Mouse (Mus musculus): ENCODE measurements around the gene Grid2. TPM values are rescaled to one million over a fixed set of nuclear protein-coding genes. Genes with fewer than 3 reads are reported as not detected.

The Grid2 gene
- polyA plus RNA-seq, 1 experiment from 2014 or later, result 6.3 TPM

DNA sequence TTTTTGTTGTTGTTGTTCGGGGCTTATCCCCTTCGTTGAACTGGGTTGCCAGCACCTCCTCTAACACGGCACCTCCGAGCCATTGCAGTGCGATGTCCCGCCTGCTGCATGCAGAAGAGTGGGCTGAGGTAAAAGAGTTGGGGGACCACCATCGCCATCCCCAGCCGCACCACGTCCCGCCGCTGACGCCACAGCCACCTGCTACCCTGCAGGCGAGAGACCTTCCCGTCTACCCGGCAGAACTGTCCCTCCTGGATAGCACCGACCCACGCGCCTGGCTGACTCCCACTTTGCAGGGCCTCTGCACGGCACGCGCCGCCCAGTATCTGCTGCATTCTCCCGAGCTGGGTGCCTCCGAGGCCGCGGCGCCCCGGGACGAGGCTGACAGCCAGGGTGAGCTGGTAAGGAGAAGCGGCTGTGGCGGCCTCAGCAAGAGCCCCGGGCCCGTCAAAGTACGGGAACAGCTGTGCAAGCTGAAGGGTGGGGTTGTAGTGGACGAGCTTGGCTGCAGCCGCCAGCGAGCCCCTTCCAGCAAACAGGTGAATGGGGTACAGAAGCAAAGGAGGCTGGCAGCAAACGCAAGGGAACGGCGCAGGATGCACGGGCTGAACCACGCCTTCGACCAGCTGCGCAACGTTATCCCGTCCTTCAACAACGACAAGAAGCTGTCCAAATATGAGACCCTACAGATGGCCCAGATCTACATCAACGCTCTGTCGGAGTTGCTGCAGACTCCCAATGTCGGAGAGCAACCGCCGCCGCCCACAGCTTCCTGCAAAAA is 1473.7 kb downstream of the Grid2 start:
- peaks cover 32% of the 10 kb centered on the region for H3K4me1 ChIP-seq
- WGBS, result under 1% methylated on average over 53 of the region's 53 CpGs
- H3K27ac ChIP-seq, result no peak overlapping the region
- peak overlapping the region; percentile 77 for H3K4me2 ChIP-seq (replicated peaks)
- no peaks in the 10 kb centered on the region for H3K36me3 ChIP-seq
- peak overlapping the region; percentile 17; the same call in 1 of the 2 replicates for H3K9ac ChIP-seq
- peak; percentile 63 for ATAC-seq (ENCODE audit: low FRiP score, low read depth)
- H3K9me3 ChIP-seq, result no peaks in the 10 kb centered on the region
- H3K4me3 ChIP-seq, result peak overlapping the region; percentile 39
- H3K27me3 ChIP-seq (replicated peaks), result peaks cover 71% of the 10 kb centered on the region

DNA sequence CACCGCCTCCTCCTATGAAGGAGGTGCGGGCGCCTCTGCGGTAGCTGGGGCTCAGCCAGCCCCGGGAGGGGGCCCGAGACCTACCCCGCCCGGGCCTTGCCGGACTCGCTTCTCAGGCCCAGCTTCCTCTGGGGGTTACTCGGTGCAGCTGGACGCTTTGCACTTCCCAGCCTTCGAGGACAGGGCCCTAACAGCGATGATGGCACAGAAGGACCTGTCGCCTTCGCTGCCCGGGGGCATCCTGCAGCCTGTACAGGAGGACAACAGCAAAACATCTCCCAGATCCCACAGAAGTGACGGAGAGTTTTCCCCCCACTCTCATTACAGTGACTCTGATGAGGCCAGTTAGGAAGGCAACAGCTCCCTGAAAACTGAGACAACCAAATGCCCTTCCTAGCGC is 1474.4 kb downstream of the Grid2 start:
- H3K4me3 ChIP-seq, result peak overlapping the region; percentile 39
- peaks cover 37% of the 10 kb centered on the region for H3K4me1 ChIP-seq
- no peaks in the 10 kb centered on the region for H3K9me3 ChIP-seq
- peak overlapping the region; percentile 17; the same call in 1 of the 2 replicates for H3K9ac ChIP-seq
- H3K36me3 ChIP-seq, result no peaks in the 10 kb centered on the region
- peak; percentile 3; the same call in 1 of the 2 replicates for ATAC-seq (ENCODE audit: low FRiP score, low read depth)
- H3K27ac ChIP-seq, result no peak overlapping the region
- peaks cover 77% of the 10 kb centered on the region for H3K27me3 ChIP-seq (replicated peaks)
- H3K4me2 ChIP-seq (replicated peaks), result peak overlapping the region; percentile 77
- WGBS, result under 1% methylated on average over 19 of the region's 19 CpGs

DNA sequence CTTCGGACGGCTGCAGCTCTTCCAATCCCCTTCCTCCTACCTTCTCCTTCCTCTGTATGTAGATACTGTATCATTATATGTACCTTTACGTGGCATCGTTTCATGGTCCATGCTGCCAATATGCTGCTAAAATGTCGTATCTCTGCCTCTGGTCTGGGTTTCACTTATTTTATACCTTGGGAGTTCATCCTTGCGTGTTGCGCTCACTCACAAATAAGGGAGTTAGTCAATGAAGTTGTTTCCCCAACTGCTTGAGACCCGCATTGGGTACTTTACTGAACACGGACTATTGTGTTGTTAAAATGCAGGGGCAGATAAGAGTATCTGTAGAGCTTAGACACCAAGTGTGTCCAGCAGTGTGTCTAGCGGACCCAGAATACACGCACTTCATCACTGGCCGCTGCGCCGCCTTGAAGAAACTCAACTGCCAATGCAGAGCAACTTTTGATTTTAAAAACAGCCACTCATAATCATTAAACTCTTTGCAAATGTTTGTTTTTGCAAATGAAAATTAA is 1474.9 kb downstream of the Grid2 start:
- 2% methylated on average over 14 of the region's 14 CpGs for WGBS
- Histone ChIP-seq H3K9me3 (no peaks in the 10 kb centered on the region), H3K27ac (no peak overlapping the region), H3K36me3 (no peaks in the 10 kb centered on the region), H3K9ac (no peak overlapping the region), H3K4me2 (replicated peaks) (peak overlapping the region; percentile 77; the same call in 1 of the 2 replicates), H3K4me1 (peaks cover 37% of the 10 kb centered on the region), H3K4me3 (no peak overlapping the region), H3K27me3 (replicated peaks) (peaks cover 83% of the 10 kb centered on the region)
- no peak for ATAC-seq (ENCODE audit: low FRiP score, low read depth)

DNA sequence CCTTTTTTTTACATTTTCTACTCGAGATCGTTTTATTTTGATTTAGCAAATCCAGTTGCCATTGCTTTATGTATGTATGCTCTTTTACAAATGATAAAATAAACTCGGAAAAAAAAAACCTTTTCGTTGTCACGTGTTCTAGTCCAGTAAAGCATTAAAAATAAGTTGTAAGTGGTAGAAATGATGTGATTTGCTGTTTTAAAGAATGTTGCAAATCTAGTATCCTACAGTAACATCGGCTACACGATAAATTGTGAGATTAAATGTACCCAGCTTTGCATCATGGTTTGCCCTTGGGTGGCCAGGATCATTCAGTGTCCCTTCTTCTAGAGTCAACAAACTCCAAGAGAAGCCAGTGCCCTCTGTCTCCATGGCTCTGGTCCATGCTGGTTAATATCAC is 1475.5 kb downstream of the Grid2 start:
- no peaks in the 10 kb centered on the region for H3K36me3 ChIP-seq
- WGBS, result 3% methylated on average over 7 of the region's 7 CpGs
- no peak overlapping the region for H3K9ac ChIP-seq
- no peak overlapping the region for H3K4me3 ChIP-seq
- no peak overlapping the region for H3K27ac ChIP-seq
- no peak overlapping the region for H3K4me2 ChIP-seq (replicated peaks)
- H3K27me3 ChIP-seq (replicated peaks), result peaks cover 85% of the 10 kb centered on the region
- no peaks in the 10 kb centered on the region for H3K9me3 ChIP-seq
- no peak for ATAC-seq (ENCODE audit: low FRiP score, low read depth)
- H3K4me1 ChIP-seq, result peaks cover 37% of the 10 kb centered on the region

DNA sequence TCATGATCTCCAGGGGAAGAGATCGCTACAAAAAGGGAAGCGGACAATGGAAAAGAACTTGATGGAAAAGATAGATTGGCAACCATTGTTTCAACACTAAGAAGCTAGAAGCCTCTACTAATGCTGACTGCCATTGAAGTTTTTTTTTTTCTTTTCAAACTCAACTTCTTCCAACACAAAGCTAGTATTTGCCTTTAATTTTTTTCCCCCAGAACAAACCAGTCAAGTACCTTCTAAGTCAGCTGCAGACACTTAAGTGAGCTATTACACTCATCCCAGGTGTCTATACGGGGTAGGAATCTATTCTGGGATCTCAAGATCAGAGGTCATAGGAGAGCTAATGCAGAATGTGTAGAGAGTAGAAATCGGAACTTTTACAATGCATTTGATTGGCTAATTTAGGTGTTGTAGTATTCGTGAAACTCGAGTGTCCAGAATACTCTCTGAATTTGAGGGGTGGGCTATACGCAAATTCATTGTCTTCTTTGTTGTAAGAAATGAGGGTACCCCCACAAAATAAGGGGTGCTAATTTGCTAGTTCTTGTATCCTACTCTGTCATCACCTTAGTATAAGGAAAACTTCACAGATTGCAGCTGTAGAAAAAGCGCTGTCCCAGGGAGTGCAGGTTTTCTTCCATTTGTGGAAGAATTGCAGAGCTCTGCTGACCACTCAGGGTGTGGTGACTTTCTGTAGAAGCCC is 1476.1 kb downstream of the Grid2 start:
- H3K27ac ChIP-seq, result no peak overlapping the region
- H3K4me1 ChIP-seq, result peaks cover 37% of the 10 kb centered on the region
- 1% methylated on average over 8 of the region's 8 CpGs for WGBS
- H3K4me3 ChIP-seq, result no peak overlapping the region
- peaks cover 88% of the 10 kb centered on the region for H3K27me3 ChIP-seq (replicated peaks)
- H3K4me2 ChIP-seq (replicated peaks), result no peak overlapping the region
- H3K9me3 ChIP-seq, result no peaks in the 10 kb centered on the region
- no peak overlapping the region for H3K9ac ChIP-seq
- no peak for ATAC-seq (ENCODE audit: low FRiP score, low read depth)
- H3K36me3 ChIP-seq, result no peaks in the 10 kb centered on the region

DNA sequence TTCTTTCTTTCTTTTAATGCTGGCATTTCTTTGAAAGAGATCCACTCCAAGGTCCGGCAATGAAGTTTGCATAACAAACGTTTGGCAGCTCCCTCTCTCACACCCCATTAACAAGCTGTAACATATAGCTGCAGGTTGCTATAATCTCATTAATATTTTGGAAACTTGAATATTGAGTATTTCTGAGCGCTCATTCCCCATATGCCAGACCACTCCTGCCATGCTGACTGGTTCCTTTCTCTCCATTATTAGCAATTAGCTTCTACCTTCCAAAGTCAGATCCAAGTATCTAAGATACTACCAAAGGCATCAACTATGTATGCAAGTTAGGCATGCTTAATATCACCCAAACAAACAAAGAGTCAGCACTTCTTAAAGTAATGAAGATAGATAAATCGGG is 1477.6 kb downstream of the Grid2 start:
- under 1% methylated on average over 4 of the region's 4 CpGs for WGBS
- H3K4me3 ChIP-seq, result no peak overlapping the region
- no peak overlapping the region for H3K4me2 ChIP-seq (replicated peaks)
- H3K27me3 ChIP-seq (replicated peaks), result peaks cover 75% of the 10 kb centered on the region
- H3K27ac ChIP-seq, result no peak overlapping the region
- ATAC-seq (ENCODE audit: low FRiP score, low read depth), result no peak
- no peaks in the 10 kb centered on the region for H3K9me3 ChIP-seq
- no peaks in the 10 kb centered on the region for H3K36me3 ChIP-seq
- no peak overlapping the region for H3K9ac ChIP-seq
- H3K4me1 ChIP-seq, result peaks cover 29% of the 10 kb centered on the region

DNA sequence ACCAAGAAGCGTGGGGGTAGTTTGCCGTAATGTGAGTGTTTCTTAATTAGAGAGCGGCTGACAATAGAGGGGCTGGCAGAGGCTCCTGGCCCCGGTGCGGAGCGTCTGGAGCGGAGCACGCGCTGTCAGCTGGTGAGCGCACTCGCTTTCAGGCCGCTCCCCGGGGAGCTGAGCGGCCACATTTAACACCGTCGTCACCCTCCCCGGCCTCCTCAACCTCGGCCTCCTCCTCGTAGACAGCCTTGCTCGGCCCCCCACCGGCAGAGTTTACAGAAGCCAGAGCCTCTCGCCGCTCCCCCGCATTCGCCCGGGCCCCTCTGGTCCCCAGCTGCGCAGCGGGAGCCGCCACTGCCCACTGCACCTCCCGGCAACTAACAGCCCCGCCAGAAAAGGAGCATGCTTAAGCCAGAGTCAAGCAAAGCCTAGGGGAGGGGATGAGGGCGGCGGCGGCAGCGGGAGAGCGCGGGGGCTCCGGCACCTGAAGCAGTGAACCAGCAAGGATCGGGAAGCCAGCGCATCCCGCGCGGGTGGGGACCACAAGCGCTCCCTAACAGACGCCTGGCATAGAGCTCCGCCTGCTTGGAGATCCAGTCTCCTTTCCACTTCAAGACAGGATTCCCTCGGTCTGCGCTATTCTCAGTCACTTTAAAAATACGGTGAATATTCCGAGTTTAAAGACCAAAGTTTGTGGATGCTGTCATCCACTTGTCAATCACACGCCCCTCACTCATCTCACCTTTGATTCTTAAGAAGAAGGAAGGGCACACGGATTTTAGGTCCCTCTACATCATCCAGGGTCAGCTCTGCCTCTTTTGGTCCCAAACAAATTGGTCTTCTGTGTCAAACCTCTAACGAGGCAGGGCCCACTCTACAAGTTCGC is 1479.0 kb downstream of the Grid2 start:
- peak overlapping the region; percentile 94 for H3K4me2 ChIP-seq (replicated peaks)
- ATAC-seq (ENCODE audit: low FRiP score, low read depth), result peak; percentile 80

DNA sequence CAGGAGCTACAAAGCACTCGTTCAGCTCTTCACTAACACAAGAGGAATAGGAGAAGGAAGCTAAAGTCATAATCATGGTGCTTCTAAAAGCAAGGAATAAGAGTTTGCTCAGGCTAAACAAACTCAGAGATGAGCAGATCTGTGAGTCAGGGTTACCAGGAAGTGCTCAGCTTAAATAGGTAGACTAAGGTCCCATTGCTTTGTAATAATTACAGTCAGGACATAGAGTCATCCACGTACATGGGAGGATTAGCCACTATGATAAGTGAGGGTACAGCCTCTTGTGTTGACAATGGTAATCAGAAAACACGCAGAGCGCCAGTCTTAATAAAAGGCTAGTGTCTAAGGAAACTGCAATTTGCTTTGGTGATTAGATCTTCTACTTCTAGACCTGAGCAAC is 1480.6 kb downstream of the Grid2 start:
- Histone ChIP-seq H3K9me3 (no peaks in the 10 kb centered on the region), H3K27ac (no peak overlapping the region), H3K9ac (no peak overlapping the region), H3K36me3 (no peaks in the 10 kb centered on the region), H3K4me3 (no peak overlapping the region), H3K4me1 (peaks cover 9% of the 10 kb centered on the region; the same call in 1 of the 2 replicates), H3K4me2 (replicated peaks) (no peak overlapping the region), H3K27me3 (replicated peaks) (peaks cover 50% of the 10 kb centered on the region)
- WGBS, result 79% methylated on average over 4 of the region's 4 CpGs
- no peak for ATAC-seq (ENCODE audit: low FRiP score, low read depth)

More for the DNA sequence above, 1479.0 kb downstream of the Grid2 start:
- Histone ChIP-seq H3K9me3 (no peaks in the 10 kb centered on the region), H3K27ac (no peak overlapping the region), H3K36me3 (no peaks in the 10 kb centered on the region), H3K4me1 (peaks cover 15% of the 10 kb centered on the region), H3K9ac (peak overlapping the region; percentile 51), H3K4me3 (peak overlapping the region; percentile 46), H3K27me3 (replicated peaks) (peaks cover 63% of the 10 kb centered on the region)
- WGBS, result 1% methylated on average over 54 of the region's 54 CpGs

DNA sequence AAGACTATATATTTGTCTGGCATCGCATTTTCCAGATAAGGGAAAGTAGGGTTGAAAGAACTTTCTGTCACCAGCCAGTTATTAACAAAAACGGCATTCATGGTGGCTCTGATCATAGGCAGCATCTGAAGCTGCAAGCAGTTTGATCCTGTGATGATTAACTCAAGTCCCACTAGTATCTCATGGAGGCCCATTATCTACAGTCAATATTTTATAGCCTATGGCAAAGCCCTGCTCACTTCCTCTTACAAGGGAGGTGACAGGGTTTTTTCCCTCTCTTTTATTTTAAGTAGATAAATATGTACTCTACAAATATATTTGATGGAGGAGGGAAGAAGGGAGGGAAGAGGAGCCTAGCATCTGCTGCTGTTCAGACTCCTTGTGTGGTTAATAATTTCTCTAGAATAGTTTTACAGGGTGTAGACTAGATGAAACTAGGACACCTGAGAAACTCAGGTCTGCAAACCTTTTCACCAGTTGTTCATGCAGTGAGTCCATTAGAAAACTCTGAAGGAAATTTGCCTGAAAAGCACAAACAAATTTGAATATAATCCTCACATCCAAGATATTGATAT is 1487.3 kb downstream of the Grid2 start:
- no peaks in the 10 kb centered on the region for H3K9me3 ChIP-seq
- ATAC-seq (ENCODE audit: low FRiP score, low read depth), result no peak
- H3K4me1 ChIP-seq, result no peaks in the 10 kb centered on the region
- H3K4me3 ChIP-seq, result no peak overlapping the region
- H3K4me2 ChIP-seq (replicated peaks), result no peak overlapping the region
- WGBS, result 83% methylated on average over 2 of the region's 2 CpGs
- no peak overlapping the region for H3K27ac ChIP-seq
- H3K27me3 ChIP-seq (replicated peaks), result no peaks in the 10 kb centered on the region
- H3K9ac ChIP-seq, result no peak overlapping the region
- H3K36me3 ChIP-seq, result no peaks in the 10 kb centered on the region
